Mouse (Mus musculus): ENCODE measurements at regions not wholly inside any gene's neighbourhood (a gene's known extent, or its start where the extent isn't known, plus 50 kb on each side); places are given as distances from the start of the nearest gene placed in this dataset.

GRCm38 (mm10) chr14:80536044-80536745, 552.3 kb downstream of the Olfm4 start:
- TF ChIP-seq CTCF (IDR thresholded peaks at IDR 0.05; ENCODE audit: control insufficient read depth, insufficient read depth, insufficient replicate concordance, low read depth, low read length) (no peak), POLR2A (IDR thresholded peaks at IDR 0.05; ENCODE audit: control insufficient read depth, low read depth, low read length) (no peak)
- no peak overlapping the region for H3K4me3 ChIP-seq (ENCODE audit: control insufficient read depth, low read depth, low read length)

DNA sequence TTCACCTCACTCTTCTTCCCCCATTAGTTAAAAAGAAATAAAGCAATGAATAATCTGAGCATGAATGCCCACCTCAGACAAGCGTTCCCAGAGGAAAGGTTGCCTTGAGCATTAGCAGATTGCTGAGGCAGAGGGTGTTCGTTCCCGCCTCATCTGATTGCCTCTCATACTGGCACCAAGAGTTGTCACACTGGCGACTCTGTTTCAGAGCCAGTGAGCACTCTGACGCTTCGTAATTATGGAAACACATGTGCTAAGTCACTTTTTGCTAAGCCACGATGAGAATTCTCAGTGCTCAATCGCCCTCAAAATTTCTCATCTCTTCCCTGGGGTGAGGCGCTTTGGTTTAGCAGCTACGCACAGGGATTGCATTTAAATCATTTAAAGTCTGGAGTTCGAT, 576.1 kb downstream of the Olfm4 start:
- Histone ChIP-seq H3K27me3 (ENCODE audit: control insufficient read depth, insufficient read depth, low read length) (no peaks in the 10 kb centered on the region), H3K36me3 (ENCODE audit: control insufficient read depth, insufficient read depth, low read length) (no peaks in the 10 kb centered on the region), H3K27ac (ENCODE audit: control insufficient read depth, insufficient read depth, low read depth, low read length) (no peak overlapping the region), H3K4me3 (ENCODE audit: control insufficient read depth, low read depth, low read length) (no peak overlapping the region), H3K4me1 (ENCODE audit: control insufficient read depth, insufficient read depth, low read length) (no peaks in the 10 kb centered on the region)
- no peak for TF ChIP-seq CTCF (IDR thresholded peaks at IDR 0.05; ENCODE audit: control insufficient read depth, insufficient read depth, insufficient replicate concordance, low read depth, low read length)
- no peak for TF ChIP-seq POLR2A (IDR thresholded peaks at IDR 0.05; ENCODE audit: control insufficient read depth, low read depth, low read length)

More at GRCm38 (mm10) chr14:80536044-80536745, 552.3 kb downstream of the Olfm4 start:
- no peaks in the 10 kb centered on the region for H3K27me3 ChIP-seq (ENCODE audit: control insufficient read depth, insufficient read depth, low read length)
- no peak overlapping the region for H3K27ac ChIP-seq (ENCODE audit: control insufficient read depth, insufficient read depth, low read depth, low read length)
- no peaks in the 10 kb centered on the region for H3K4me1 ChIP-seq (ENCODE audit: control insufficient read depth, insufficient read depth, low read length)
- H3K36me3 ChIP-seq (ENCODE audit: control insufficient read depth, insufficient read depth, low read length) = no peaks in the 10 kb centered on the region
